Mouse (Mus musculus): ENCODE measurements around the gene Endov.
A peak's percentile ranks its signal among the peaks of the same experiment; 100 is the strongest.

Endov gene

GRCm38 (mm10) chr11:119490861-119491689, at the start of gene Endov:
Endov (plus strand) TSS chr11:119491347.
- DNase-seq: peak; percentile 100

- peak; percentile 44 to 49 for DNase-seq
Measured at GRCm38 (mm10) chr11:119442199-119442598, 48.9 kb upstream of the Endov start.

- no peak for DNase-seq
Measured at GRCm38 (mm10) chr11:119443442-119443841, 47.7 kb upstream of the Endov start.

- no peak for DNase-seq
Measured at GRCm38 (mm10) chr11:119456097-119456496, 35.0 kb upstream of the Endov start.

GRCm38 (mm10) chr11:119477876-119478275, 13.3 kb upstream of the Endov start:
- no peak for DNase-seq

- no peak for DNase-seq
Measured at GRCm38 (mm10) chr11:119491690-119492087, 542 bp downstream of the Endov start.

- DNase-seq: no peak
Measured at GRCm38 (mm10) chr11:119492830-119493229, 1.7 kb downstream of the Endov start.

GRCm38 (mm10) chr11:119493516-119493915, 2.4 kb downstream of the Endov start:
- DNase-seq: no peak

GRCm38 (mm10) chr11:119496147-119496546, 5.0 kb downstream of the Endov start:
- DNase-seq: peak in 1 of 2 experiments; percentile 35

- DNase-seq: peak in 1 of 2 experiments; percentile 68
Measured at GRCm38 (mm10) chr11:119497451-119497850, 6.3 kb downstream of the Endov start.

GRCm38 (mm10) chr11:119499297-119499696, 8.2 kb downstream of the Endov start:
- DNase-seq: peak in 1 of 2 experiments; percentile 8

GRCm38 (mm10) chr11:119500011-119500410, 8.9 kb downstream of the Endov start:
- DNase-seq: peak in 1 of 2 experiments; percentile 35

GRCm38 (mm10) chr11:119503675-119504074, 12.5 kb downstream of the Endov start:
- DNase-seq: peak; percentile 93 to 94

- peak in 1 of 2 experiments; percentile 3 for DNase-seq
Measured at GRCm38 (mm10) chr11:119506386-119506785, 15.2 kb downstream of the Endov start.

GRCm38 (mm10) chr11:119507772-119508171, 16.6 kb downstream of the Endov start:
- DNase-seq: no peak

GRCm38 (mm10) chr11:119509165-119509776, 18.1 kb downstream of the Endov start:
- DNase-seq: no peak

GRCm38 (mm10) chr11:119513038-119513659, 22.0 kb downstream of the Endov start:
- no peak for DNase-seq

- DNase-seq: peak; percentile 85 to 87
Measured at GRCm38 (mm10) chr11:119514108-119514860, 23.1 kb downstream of the Endov start.

- peak; percentile 99 for DNase-seq
Measured at GRCm38 (mm10) chr11:119514967-119515636, 24.0 kb downstream of the Endov start.

GRCm38 (mm10) chr11:119515823-119516676, 24.9 kb downstream of the Endov start:
- peak; percentile 53 to 62 for DNase-seq
